Mouse (Mus musculus): ENCODE measurements at regions not wholly inside any gene's neighbourhood (a gene's known extent, or its start where the extent isn't known, plus 50 kb on each side); places are given as distances from the start of the nearest gene placed in this dataset.

DNA sequence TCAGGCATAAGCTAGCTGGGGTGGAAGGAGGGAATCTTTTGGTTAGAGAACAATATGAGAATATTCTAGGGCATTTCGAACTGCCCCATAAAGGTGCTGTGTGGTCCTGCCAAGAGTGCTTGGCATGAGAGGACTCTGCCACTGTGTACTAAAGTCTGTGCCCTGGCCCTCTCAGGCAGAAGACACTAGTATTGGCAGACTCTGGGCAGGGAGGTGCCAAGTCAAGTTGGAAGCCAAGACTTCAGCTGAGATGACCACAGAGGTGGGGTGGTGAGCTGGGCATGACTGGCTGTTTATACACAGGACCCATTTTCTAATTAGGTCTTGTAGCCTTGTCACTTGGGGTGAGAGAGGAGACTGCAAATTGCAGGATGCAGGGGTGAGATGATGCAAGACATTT, 104.4 kb upstream of the Glra1 start:
- DNase-seq (ENCODE audit: low read depth, low spot score), result no peak

DNA sequence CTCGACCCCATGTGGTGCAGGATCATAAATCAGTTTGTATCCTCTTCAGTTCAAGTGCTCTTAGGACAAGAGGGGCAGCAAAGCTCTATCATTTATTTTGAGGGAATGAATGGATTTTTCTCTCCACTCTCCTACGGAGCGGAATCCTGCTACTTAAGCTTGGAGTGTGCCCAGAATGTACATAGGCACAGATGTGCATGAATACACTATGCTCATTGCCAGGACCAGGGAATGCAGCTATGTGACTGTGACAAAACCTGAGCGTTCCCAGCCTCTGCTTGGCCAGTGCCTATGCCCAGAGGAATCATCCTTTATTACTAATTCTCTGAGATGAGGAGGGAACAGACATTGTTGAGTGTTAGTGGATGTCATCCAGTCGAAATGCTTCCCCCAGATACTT, 99.5 kb upstream of the Glra1 start:
- DNase-seq (ENCODE audit: low read depth, low spot score), result no peak

DNA sequence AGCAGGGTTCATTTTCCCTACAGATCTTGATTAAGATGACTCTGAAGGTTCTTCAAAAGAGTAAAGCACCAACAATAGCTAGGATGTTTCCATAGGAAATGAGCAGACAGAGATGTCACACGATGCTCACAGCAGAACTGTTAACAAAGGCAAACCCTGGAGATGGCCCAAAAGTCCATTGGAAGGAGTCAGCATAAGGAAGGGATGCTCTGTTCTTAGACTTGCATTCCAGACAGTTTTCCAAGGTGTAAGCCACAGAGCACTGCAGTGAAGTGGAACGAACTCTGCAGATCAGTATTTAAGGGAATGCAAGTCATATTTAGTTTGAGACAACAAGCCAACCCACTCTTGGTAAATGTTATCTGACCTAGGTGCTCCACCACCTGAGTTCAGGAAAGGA, 93.9 kb upstream of the Glra1 start:
- DNase-seq (ENCODE audit: low read depth, low spot score), result no peak

GRCm38 (mm10) chr11:55685031-55685519, 77.1 kb upstream of the Glra1 start:
- DNase-seq (ENCODE audit: low read depth, low spot score), result no peak

- DNase-seq (ENCODE audit: low read depth, low spot score), result peak; percentile 0
These were observed 74.5 kb upstream of the Glra1 start for GRCm38 (mm10) chr11:55682351-55682961.

GRCm38 (mm10) chr11:55681226-55681980, 73.4 kb upstream of the Glra1 start:
- no peak for DNase-seq (ENCODE audit: low read depth, low spot score)

GRCm38 (mm10) chr11:55663108-55663507, 55.1 kb upstream of the Glra1 start:
- no peak for DNase-seq (ENCODE audit: low read depth, low spot score)

DNA sequence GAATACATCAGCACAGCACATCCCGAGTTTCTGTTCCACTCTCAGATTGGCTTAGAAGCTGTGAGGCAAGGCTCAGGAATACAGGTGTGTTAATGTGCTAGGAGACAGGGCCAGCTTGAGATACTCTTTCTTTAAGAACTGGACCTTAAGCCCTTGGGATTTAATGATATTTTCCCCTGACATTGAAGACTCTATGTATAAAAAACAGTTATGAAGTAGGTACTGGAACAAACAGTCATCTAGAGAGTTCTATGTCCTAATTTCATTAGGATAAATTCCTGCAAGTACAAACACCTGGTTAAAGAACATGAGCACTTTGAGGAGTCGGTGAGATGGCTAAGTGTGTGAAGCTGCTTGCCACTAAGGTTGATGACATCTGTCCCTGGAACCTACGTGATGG, 54.3 kb upstream of the Glra1 start:
- DNase-seq (ENCODE audit: low read depth, low spot score), result no peak
